Mouse (Mus musculus) heart, adult 2 months (tissue): ENCODE results near the gene Rab1b.

Experiments
- CTCF ChIP-seq: fragments of 200-600 bp; IDR thresholded peaks from 2 replicates; pipeline ENCODE4 v1.8.1; 2022; ENCODE audit warnings: antibody characterized with exemption, mild to moderate bottlenecking, moderate library complexity
- POLR2A ChIP-seq: fragments of 200-500 bp; IDR thresholded peaks from 2 replicates; pipeline ENCODE4 v1.6.1; 2011; ENCODE audit warnings: mild to moderate bottlenecking, low read depth, low read length, control low read depth; ENCODE audit not compliant: insufficient read depth

DNA sequence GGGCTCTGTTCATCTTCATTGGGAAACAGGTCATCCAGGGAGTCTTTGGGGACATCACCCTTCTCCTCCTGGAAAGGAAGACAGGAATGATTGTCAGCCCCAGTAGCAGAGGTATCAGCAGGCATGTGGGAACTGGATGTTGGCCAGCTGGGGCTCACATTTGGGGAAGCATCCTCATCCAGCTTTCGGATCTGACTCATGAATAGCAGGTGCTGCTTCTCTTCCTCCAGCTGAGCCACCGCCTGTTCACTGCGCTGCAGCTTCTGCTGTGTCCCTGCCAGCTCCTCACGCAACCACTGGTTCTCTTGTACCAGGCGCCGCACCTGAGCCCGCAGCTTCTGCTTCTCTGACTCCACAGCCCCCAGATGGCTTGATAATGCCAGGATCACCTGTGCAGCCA is 6.9 kb upstream of the Rab1b start:
- no peak for TF ChIP-seq CTCF
- no peak for TF ChIP-seq POLR2A
